Mouse (Mus musculus) retina, postnatal 7 days (tissue): ENCODE data around the gene Clybl.

Source experiments
- DNase-seq: peaks from one replicate; pipeline ENCODE4 v3.0.0-alpha.2; 2012; ENCODE audit warnings: low read depth, low spot score

Clybl gene

GRCm38 (mm10) chr14:122414786-122415185 lies 233.3 kb downstream of the Clybl start:
- no peak for DNase-seq

- no peak for DNase-seq
These were observed 234.8 kb downstream of the Clybl start for GRCm38 (mm10) chr14:122416166-122416771.

GRCm38 (mm10) chr14:122424441-122424840 lies 242.9 kb downstream of the Clybl start:
- no peak for DNase-seq

GRCm38 (mm10) chr14:122426529-122427203 lies 245.2 kb downstream of the Clybl start:
- no peak for DNase-seq

- DNase-seq: no peak
These were observed 245.7 kb downstream of the Clybl start for GRCm38 (mm10) chr14:122427204-122427560.

GRCm38 (mm10) chr14:122427654-122428053 lies 246.2 kb downstream of the Clybl start:
- DNase-seq: no peak

GRCm38 (mm10) chr14:122432558-122432957 lies 251.1 kb downstream of the Clybl start:
- no peak for DNase-seq

GRCm38 (mm10) chr14:122434039-122434438 lies 252.5 kb downstream of the Clybl start:
- DNase-seq: no peak

GRCm38 (mm10) chr14:122436850-122437249 lies 255.3 kb downstream of the Clybl start:
- no peak for DNase-seq

GRCm38 (mm10) chr14:122449601-122450495 lies 268.3 kb downstream of the Clybl start:
- DNase-seq: no peak

- DNase-seq: no peak
These were observed 269.2 kb downstream of the Clybl start, which contains the start of gene Gm5089 for GRCm38 (mm10) chr14:122450496-122451382. Gene Gm5089, minus strand, starts transcription at chr14:122451115.

- no peak for DNase-seq
These were observed 270.1 kb downstream of the Clybl start for GRCm38 (mm10) chr14:122451551-122452145.
